Mouse (Mus musculus): ENCODE measurements around the gene Sh3bgrl3. TPM values are rescaled to one million over a fixed set of nuclear protein-coding genes. Genes with fewer than 3 reads are reported as not detected.
"Not testable (repeated sequence)": the region's sequence is repeated elsewhere in the genome, so short reads cannot be mapped to it uniquely, and the experiment has no call there.

The Sh3bgrl3 gene
- 1,207 TPM in 1 of 2 replicates, not detected in the other for polyA plus RNA-seq (2012; ENCODE audit: insufficient read depth, insufficient read length, low replicate concordance, missing spikeins)

- 0% methylated on average over 50 of the region's 50 CpGs for WGBS
- Histone ChIP-seq H3K4me3 (ENCODE audit: insufficient read depth, low read depth, low read length) (peak within 1 kb of the TSS; percentile 86), H3K4me1 (ENCODE audit: control insufficient read depth, insufficient read depth, low read length) (peaks cover 63% of the 10 kb centered on the region), H3K27ac (ENCODE audit: insufficient read depth, low read depth, low read length) (peak within 1 kb of the TSS; percentile 59)
- TF ChIP-seq POLR2A (IDR thresholded peaks at IDR 0.05; ENCODE audit: insufficient read depth, low read depth, low read length), result peak; percentile 93
- no peak for TF ChIP-seq CTCF (IDR thresholded peaks at IDR 0.05; ENCODE audit: insufficient read depth, low read depth, low read length)
These were observed at the start of gene Sh3bgrl3 for GRCm38 (mm10) chr4:134128221-134128982. Sh3bgrl3 (minus strand) TSS chr4:134128789.

GRCm38 (mm10) chr4:134172391-134172790, 43.8 kb upstream of the Sh3bgrl3 start:
- TF ChIP-seq POLR2A (IDR thresholded peaks at IDR 0.05; ENCODE audit: insufficient read depth, low read depth, low read length) (no peak), CTCF (IDR thresholded peaks at IDR 0.05; ENCODE audit: insufficient read depth, low read depth, low read length) (no peak)
- Histone ChIP-seq H3K27ac (ENCODE audit: insufficient read depth, low read depth, low read length) (no peak overlapping the region), H3K4me1 (ENCODE audit: control insufficient read depth, insufficient read depth, low read length) (no peaks in the 10 kb centered on the region), H3K4me3 (ENCODE audit: insufficient read depth, low read depth, low read length) (no peak overlapping the region)
- 48% methylated on average over 3 of the region's 3 CpGs for WGBS

- Histone ChIP-seq H3K27ac (ENCODE audit: insufficient read depth, low read depth, low read length) (no peak overlapping the region), H3K4me3 (ENCODE audit: insufficient read depth, low read depth, low read length) (no peak overlapping the region), H3K4me1 (ENCODE audit: control insufficient read depth, insufficient read depth, low read length) (no peaks in the 10 kb centered on the region)
- 93% methylated on average over 3 of the region's 3 CpGs for WGBS
- TF ChIP-seq CTCF (IDR thresholded peaks at IDR 0.05; ENCODE audit: insufficient read depth, low read depth, low read length), result no peak
- no peak for TF ChIP-seq POLR2A (IDR thresholded peaks at IDR 0.05; ENCODE audit: insufficient read depth, low read depth, low read length)
These were observed 38.3 kb upstream of the Sh3bgrl3 start for GRCm38 (mm10) chr4:134166906-134167305.

GRCm38 (mm10) chr4:134165548-134166465, 37.2 kb upstream of the Sh3bgrl3 start:
- TF ChIP-seq CTCF (IDR thresholded peaks at IDR 0.05; ENCODE audit: insufficient read depth, low read depth, low read length) (no peak), POLR2A (IDR thresholded peaks at IDR 0.05; ENCODE audit: insufficient read depth, low read depth, low read length) (no peak)
- no peaks in the 10 kb centered on the region for H3K4me1 ChIP-seq (ENCODE audit: control insufficient read depth, insufficient read depth, low read length)
- WGBS, result 83% methylated on average over 3 of the region's 3 CpGs
- no peak overlapping the region for H3K4me3 ChIP-seq (ENCODE audit: insufficient read depth, low read depth, low read length)
- no peak overlapping the region for H3K27ac ChIP-seq (ENCODE audit: insufficient read depth, low read depth, low read length)

- 67% methylated on average over 6 of the region's 6 CpGs for WGBS
- Histone ChIP-seq H3K4me3 (ENCODE audit: insufficient read depth, low read depth, low read length) (no peak overlapping the region), H3K4me1 (ENCODE audit: control insufficient read depth, insufficient read depth, low read length) (no peaks in the 10 kb centered on the region), H3K27ac (ENCODE audit: insufficient read depth, low read depth, low read length) (no peak overlapping the region)
- TF ChIP-seq CTCF (IDR thresholded peaks at IDR 0.05; ENCODE audit: insufficient read depth, low read depth, low read length), result no peak
- TF ChIP-seq POLR2A (IDR thresholded peaks at IDR 0.05; ENCODE audit: insufficient read depth, low read depth, low read length), result no peak
These were observed 36.4 kb upstream of the Sh3bgrl3 start for GRCm38 (mm10) chr4:134165024-134165423.

GRCm38 (mm10) chr4:134164591-134164990, 36.0 kb upstream of the Sh3bgrl3 start:
- Histone ChIP-seq H3K27ac (ENCODE audit: insufficient read depth, low read depth, low read length) (no peak overlapping the region), H3K4me1 (ENCODE audit: control insufficient read depth, insufficient read depth, low read length) (no peaks in the 10 kb centered on the region), H3K4me3 (ENCODE audit: insufficient read depth, low read depth, low read length) (no peak overlapping the region)
- TF ChIP-seq POLR2A (IDR thresholded peaks at IDR 0.05; ENCODE audit: insufficient read depth, low read depth, low read length) (no peak), CTCF (IDR thresholded peaks at IDR 0.05; ENCODE audit: insufficient read depth, low read depth, low read length) (no peak)
- 95% methylated on average over 5 of the region's 6 CpGs for WGBS

- Histone ChIP-seq H3K27ac (ENCODE audit: insufficient read depth, low read depth, low read length) (peak overlapping the region; percentile 42; the same call in 1 of the 2 replicates), H3K4me3 (ENCODE audit: insufficient read depth, low read depth, low read length) (peak overlapping the region; percentile 56)
- WGBS, result 16% methylated on average over 30 of the region's 30 CpGs
- H3K4me1 ChIP-seq (ENCODE audit: control insufficient read depth, insufficient read depth, low read length), result not testable (repeated sequence)
These were observed 31.5 kb upstream of the Sh3bgrl3 start for GRCm38 (mm10) chr4:134160071-134160470.

- Histone ChIP-seq H3K27ac (ENCODE audit: insufficient read depth, low read depth, low read length) (no peak overlapping the region), H3K4me3 (ENCODE audit: insufficient read depth, low read depth, low read length) (no peak overlapping the region), H3K4me1 (ENCODE audit: control insufficient read depth, insufficient read depth, low read length) (peaks cover 4% of the 10 kb centered on the region; the same call in 1 of the 2 replicates)
- WGBS, result 88% methylated on average over 6 of the region's 6 CpGs
- TF ChIP-seq POLR2A (IDR thresholded peaks at IDR 0.05; ENCODE audit: insufficient read depth, low read depth, low read length), result no peak
- TF ChIP-seq CTCF (IDR thresholded peaks at IDR 0.05; ENCODE audit: insufficient read depth, low read depth, low read length), result no peak
These were observed 30.2 kb upstream of the Sh3bgrl3 start for GRCm38 (mm10) chr4:134158774-134159173.

GRCm38 (mm10) chr4:134157558-134157957, 29.0 kb upstream of the Sh3bgrl3 start:
- Histone ChIP-seq H3K4me3 (ENCODE audit: insufficient read depth, low read depth, low read length) (no peak overlapping the region), H3K27ac (ENCODE audit: insufficient read depth, low read depth, low read length) (no peak overlapping the region), H3K4me1 (ENCODE audit: control insufficient read depth, insufficient read depth, low read length) (peaks cover 4% of the 10 kb centered on the region; the same call in 1 of the 2 replicates)
- TF ChIP-seq POLR2A (IDR thresholded peaks at IDR 0.05; ENCODE audit: insufficient read depth, low read depth, low read length), result no peak
- no peak for TF ChIP-seq CTCF (IDR thresholded peaks at IDR 0.05; ENCODE audit: insufficient read depth, low read depth, low read length)
- 91% methylated on average over 2 of the region's 2 CpGs for WGBS

Measured in olfactory bulb, adult 2 months (tissue).